Mouse (Mus musculus) stomach, embryonic 16.5 days (tissue): ENCODE data around the gene Stmnd1. TPM values are rescaled to one million over a fixed set of nuclear protein-coding genes. Genes with fewer than 3 reads are reported as not detected.

Experiments
- ATAC-seq: fragments of 200-750 bp; cut with Nextera tagmentation; 2 replicates; pipeline ENCODE4 v1.8.0; 2017; ENCODE audit warnings: moderate number of reproducible peaks, moderate TSS enrichment; ENCODE audit not compliant: insufficient read depth, low FRiP score
- H3K27ac ChIP-seq: fragments of 300-500 bp; sonication (generic); 2 replicates; pipeline ENCODE4 v1.5.1; 2014; ENCODE audit warnings: low read length
- H3K27me3 ChIP-seq: fragments of 300-500 bp; sonication (generic); 2 replicates; pipeline ENCODE4 v1.6.1; 2014; ENCODE audit warnings: low read length, control low read depth, mixed read lengths; ENCODE audit not compliant: control insufficient read depth, insufficient read depth
- H3K36me3 ChIP-seq: fragments of 300-500 bp; sonication (generic); 2 replicates; pipeline ENCODE4 v1.6.1; 2014; ENCODE audit warnings: low read length; ENCODE audit not compliant: control insufficient read depth, insufficient read depth
- H3K4me1 ChIP-seq: fragments of 300-500 bp; sonication (generic); 2 replicates; pipeline ENCODE4 v1.6.1; 2014; ENCODE audit warnings: low read length, control low read depth, mixed read lengths; ENCODE audit not compliant: control insufficient read depth, insufficient read depth
- H3K4me2 ChIP-seq: fragments of 300-500 bp; sonication (generic); 2 replicates; pipeline ENCODE4 v1.6.1; 2014; ENCODE audit warnings: low read depth, low read length, mixed read lengths
- H3K4me3 ChIP-seq: fragments of 300-500 bp; sonication (generic); replicated peaks from 2 replicates; pipeline ENCODE4 v1.5.1; 2014; ENCODE audit warnings: mild to moderate bottlenecking, low read length
- H3K9ac ChIP-seq: fragments of 300-500 bp; sonication (generic); 2 replicates; pipeline ENCODE4 v1.6.1; 2014; ENCODE audit warnings: low read length
- H3K9me3 ChIP-seq: fragments of 300-500 bp; sonication (generic); replicated peaks from 2 replicates; pipeline ENCODE4 v1.6.1; 2016; ENCODE audit warnings: low read length, control low read depth; ENCODE audit not compliant: control insufficient read depth
- WGBS: fragments of 180-500 bp; shearing (Covaris S2); extraction: QIAGEN DNeasy Blood & Tissue Kit; methylation state at CpG from one replicate; pipeline ENCODE4 v1.1.7; 2014; 5-methylcytosine and 5-hydroxymethylcytosine counted together
- polyA plus RNA-seq: library from polyadenylated mRNA; unstranded; fragments of >200 nt; fragmentation: Nextera tagmentation; extraction: Ambion mirVana; gene quantifications from 2 replicates; pipeline ENCODE4 v1.2.1, GENCODE M21; 2015

Gene Stmnd1
- polyA plus RNA-seq, 1 experiment from 2014 or later, result 0.19 TPM

DNA sequence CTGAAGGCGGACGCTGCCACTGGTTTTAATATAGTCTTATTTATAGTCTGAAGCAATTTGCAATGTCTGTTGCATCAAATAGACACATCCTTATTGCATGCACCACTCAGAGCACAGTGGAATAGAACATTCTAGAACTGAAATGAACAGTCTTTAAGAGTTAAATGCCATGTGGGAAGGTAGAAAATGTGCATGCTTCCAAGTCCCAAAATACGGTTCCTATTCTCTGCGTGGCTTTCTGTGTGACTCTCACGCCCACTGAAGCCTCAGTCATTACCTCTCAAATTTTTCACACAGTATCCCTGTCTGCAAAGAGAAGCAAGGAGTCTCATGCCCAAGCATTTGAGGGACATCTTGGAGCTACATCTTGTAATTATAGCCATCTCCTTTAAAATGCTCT, 19.4 kb upstream of the Stmnd1 start:
- 94% methylated on average over 5 of the region's 5 CpGs for WGBS

DNA sequence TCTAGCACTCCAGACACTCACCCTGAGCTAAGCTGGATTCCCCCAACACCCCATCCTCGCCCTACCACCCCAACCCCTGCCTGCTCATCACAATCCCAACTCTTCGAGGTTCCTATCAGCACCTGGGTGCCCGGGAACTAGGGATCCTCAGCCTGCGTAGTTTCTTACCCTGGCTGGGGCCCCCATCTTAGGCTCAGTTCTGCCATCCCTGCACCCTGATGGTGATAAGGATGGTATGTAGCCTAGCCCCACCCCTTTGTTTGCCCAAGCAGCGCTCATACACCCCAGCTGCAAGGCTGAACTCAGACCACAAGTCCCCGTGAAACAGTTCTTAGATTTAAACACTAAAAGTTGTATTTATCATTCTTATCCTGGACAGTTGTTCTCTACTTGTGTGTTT, 17.9 kb upstream of the Stmnd1 start:
- Histone ChIP-seq H3K4me2 (no peak overlapping the region), H3K27ac (no peak overlapping the region), H3K4me3 (no peak overlapping the region), H3K9me3 (no peaks in the 10 kb centered on the region), H3K27me3 (no peaks in the 10 kb centered on the region), H3K9ac (no peak overlapping the region), H3K4me1 (no peaks in the 10 kb centered on the region), H3K36me3 (no peaks in the 10 kb centered on the region)
- peak; percentile 71; the same call in 1 of the 2 replicates for ATAC-seq
- 49% methylated on average over 6 of the region's 6 CpGs for WGBS

More for the DNA sequence above, 19.4 kb upstream of the Stmnd1 start:
- no peak for ATAC-seq
- Histone ChIP-seq H3K4me2 (no peak overlapping the region), H3K36me3 (no peaks in the 10 kb centered on the region), H3K4me3 (no peak overlapping the region), H3K4me1 (no peaks in the 10 kb centered on the region), H3K9ac (no peak overlapping the region), H3K27ac (no peak overlapping the region), H3K27me3 (no peaks in the 10 kb centered on the region), H3K9me3 (no peaks in the 10 kb centered on the region)

GRCm38 (mm10) chr13:46257847-46258246, 15.7 kb upstream of the Stmnd1 start:
- no peaks in the 10 kb centered on the region for H3K9me3 ChIP-seq
- H3K4me2 ChIP-seq, result no peak overlapping the region
- ATAC-seq, result no peak
- 8% methylated on average over 4 of the region's 4 CpGs for WGBS
- H3K27ac ChIP-seq, result no peak overlapping the region
- H3K36me3 ChIP-seq, result no peaks in the 10 kb centered on the region
- H3K4me1 ChIP-seq, result no peaks in the 10 kb centered on the region
- H3K4me3 ChIP-seq, result no peak overlapping the region
- H3K9ac ChIP-seq, result no peak overlapping the region
- no peaks in the 10 kb centered on the region for H3K27me3 ChIP-seq

DNA sequence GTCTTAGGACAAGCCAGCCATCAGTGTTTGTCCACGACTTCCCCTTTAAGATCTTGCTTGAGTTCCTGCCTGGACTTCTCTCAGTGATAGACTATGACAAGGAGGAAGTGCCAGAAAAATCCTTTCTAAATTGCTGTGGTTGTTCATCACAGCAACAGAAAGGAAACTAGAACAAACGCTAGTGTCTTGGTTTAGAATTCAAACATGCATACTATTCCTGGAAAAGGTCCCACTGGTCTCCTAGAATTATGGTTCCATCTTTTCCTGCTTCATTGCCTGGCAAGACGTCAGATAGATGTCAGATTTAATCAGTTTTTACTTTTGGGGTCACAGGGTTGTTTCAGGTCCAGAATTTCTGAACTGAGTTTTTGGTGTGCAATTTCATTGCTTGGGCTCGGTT, 14.0 kb upstream of the Stmnd1 start:
- Histone ChIP-seq H3K9me3 (no peaks in the 10 kb centered on the region), H3K4me1 (no peaks in the 10 kb centered on the region), H3K4me3 (no peak overlapping the region), H3K27me3 (no peaks in the 10 kb centered on the region), H3K9ac (no peak overlapping the region), H3K36me3 (no peaks in the 10 kb centered on the region), H3K4me2 (no peak overlapping the region), H3K27ac (no peak overlapping the region)
- WGBS, result 59% methylated on average over 4 of the region's 4 CpGs
- no peak for ATAC-seq

DNA sequence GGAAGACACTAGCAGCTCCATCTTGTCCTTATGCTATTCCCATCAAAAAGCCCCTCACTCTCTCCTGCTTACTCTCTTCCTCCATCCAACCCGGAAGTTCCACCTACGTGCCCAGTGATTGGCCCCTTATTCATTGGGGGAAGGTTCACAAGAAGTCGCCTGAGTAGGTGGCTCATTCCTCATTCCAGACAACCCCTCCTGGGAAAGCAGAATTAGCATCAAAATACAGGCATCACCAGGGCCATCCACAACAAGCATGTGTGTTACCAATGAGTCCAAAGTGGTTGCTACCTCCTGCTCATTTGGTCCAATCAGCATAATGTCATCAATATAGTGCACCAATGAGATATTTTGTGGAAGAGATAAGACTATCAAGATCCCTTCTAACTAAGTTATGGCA, 12.3 kb upstream of the Stmnd1 start:
- no peak overlapping the region for H3K27ac ChIP-seq
- no peaks in the 10 kb centered on the region for H3K36me3 ChIP-seq
- no peak overlapping the region for H3K4me3 ChIP-seq
- no peak overlapping the region for H3K9ac ChIP-seq
- no peaks in the 10 kb centered on the region for H3K9me3 ChIP-seq
- WGBS, result 73% methylated on average over 3 of the region's 3 CpGs
- ATAC-seq, result no peak
- no peaks in the 10 kb centered on the region for H3K27me3 ChIP-seq
- H3K4me1 ChIP-seq, result no peaks in the 10 kb centered on the region
- no peak overlapping the region for H3K4me2 ChIP-seq

DNA sequence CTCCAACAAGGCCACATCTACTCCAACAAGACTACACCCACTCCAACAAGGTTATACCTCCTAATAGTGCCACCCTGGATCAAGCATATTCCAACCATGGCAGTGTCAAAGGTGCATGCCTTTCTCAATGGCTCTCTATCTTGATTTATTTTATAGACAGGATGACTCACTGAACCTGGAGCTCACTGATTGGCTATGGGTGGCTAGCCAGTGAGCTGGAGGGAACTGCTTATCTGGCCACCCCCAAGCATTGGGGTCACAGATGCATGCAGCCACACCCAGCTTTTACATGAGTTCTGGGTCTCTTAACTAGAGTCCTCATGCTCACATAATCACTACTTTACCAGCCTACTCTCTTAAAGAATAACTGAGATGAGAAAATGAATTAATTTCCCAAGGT, 5.7 kb upstream of the Stmnd1 start:
- Histone ChIP-seq H3K4me2 (no peak overlapping the region), H3K27me3 (no peaks in the 10 kb centered on the region), H3K27ac (peak overlapping the region; percentile 63), H3K36me3 (no peaks in the 10 kb centered on the region), H3K4me3 (no peak overlapping the region), H3K4me1 (peaks cover 22% of the 10 kb centered on the region), H3K9me3 (no peaks in the 10 kb centered on the region), H3K9ac (no peak overlapping the region)
- ATAC-seq, result peak; percentile 59; the same call in 1 of the 2 replicates

DNA sequence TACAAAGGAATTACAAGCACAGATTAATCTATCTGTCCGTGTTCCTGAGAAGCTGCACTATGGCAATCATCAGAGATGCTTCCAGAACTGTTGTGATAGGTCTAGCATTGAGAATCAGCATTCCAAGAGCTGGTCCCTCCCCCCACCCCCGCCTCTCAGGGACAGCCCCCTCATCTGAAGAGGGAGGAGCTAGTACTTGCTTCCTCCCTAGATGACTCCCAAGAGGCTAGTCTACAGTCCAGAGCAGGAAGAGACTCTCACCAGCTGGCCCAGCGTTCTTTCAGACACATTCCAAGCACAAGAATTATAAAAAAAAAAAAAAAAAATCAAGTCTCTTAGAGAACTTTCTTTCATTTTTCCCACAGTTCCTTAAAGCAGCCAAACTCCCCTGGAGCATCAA, 5.2 kb upstream of the Stmnd1 start:
- Histone ChIP-seq H3K9ac (no peak overlapping the region), H3K4me1 (peaks cover 23% of the 10 kb centered on the region), H3K9me3 (no peaks in the 10 kb centered on the region), H3K27ac (peak overlapping the region; percentile 63), H3K36me3 (no peaks in the 10 kb centered on the region), H3K4me2 (peak overlapping the region; percentile 14; the same call in 1 of the 2 replicates), H3K27me3 (no peaks in the 10 kb centered on the region), H3K4me3 (no peak overlapping the region)
- WGBS, result 17% methylated on average over 3 of the region's 3 CpGs
- no peak for ATAC-seq

- Histone ChIP-seq H3K4me2 (peak overlapping the region; percentile 14; the same call in 1 of the 2 replicates), H3K27ac (peak overlapping the region; percentile 63), H3K9me3 (no peaks in the 10 kb centered on the region), H3K9ac (no peak overlapping the region), H3K4me1 (peaks cover 26% of the 10 kb centered on the region), H3K27me3 (no peaks in the 10 kb centered on the region), H3K36me3 (no peaks in the 10 kb centered on the region), H3K4me3 (no peak overlapping the region)
- ATAC-seq, result peak; percentile 52; the same call in 1 of the 2 replicates
- 29% methylated on average over 7 of the region's 7 CpGs for WGBS
Observed at GRCm38 (mm10) chr13:46268815-46269445, 4.6 kb upstream of the Stmnd1 start.

GRCm38 (mm10) chr13:46272811-46273452, 589 bp upstream of the Stmnd1 start:
- Histone ChIP-seq H3K27ac (no peak overlapping the region), H3K27me3 (no peaks in the 10 kb centered on the region), H3K4me3 (peak overlapping the region; percentile 15), H3K9ac (0 out of 2 replicates have a peak overlapping the region, but pooled peaks have one; percentile 38), H3K36me3 (no peaks in the 10 kb centered on the region), H3K4me2 (peak overlapping the region; percentile 50), H3K4me1 (peaks cover 23% of the 10 kb centered on the region), H3K9me3 (no peaks in the 10 kb centered on the region)
- no peak for ATAC-seq
- WGBS, result 11% methylated on average over 17 of the region's 17 CpGs
